Mouse (Mus musculus) splenic B cell, adult 2 months (primary cell): ENCODE data around the gene Ascc1.

ENCODE experiments used
- DNase-seq: peaks from one replicate; pipeline ENCODE4 v3.0.0-alpha.2; 2011; ENCODE audit warnings: low read depth, low spot score
- H3K27me3 ChIP-seq: 2 replicates; pipeline ENCODE4 v1.6.1; 2012; ENCODE audit warnings: mild to moderate bottlenecking, low read length, moderate library complexity, mixed read lengths; ENCODE audit not compliant: control insufficient read depth, poor library complexity, insufficient read depth, severe bottlenecking
- H3K36me3 ChIP-seq: 2 replicates; pipeline ENCODE4 v1.6.1; 2012; ENCODE audit warnings: mild to moderate bottlenecking, low read length, moderate library complexity, mixed read lengths; ENCODE audit not compliant: control insufficient read depth, poor library complexity, insufficient read depth, severe bottlenecking

The Ascc1 gene

DNA sequence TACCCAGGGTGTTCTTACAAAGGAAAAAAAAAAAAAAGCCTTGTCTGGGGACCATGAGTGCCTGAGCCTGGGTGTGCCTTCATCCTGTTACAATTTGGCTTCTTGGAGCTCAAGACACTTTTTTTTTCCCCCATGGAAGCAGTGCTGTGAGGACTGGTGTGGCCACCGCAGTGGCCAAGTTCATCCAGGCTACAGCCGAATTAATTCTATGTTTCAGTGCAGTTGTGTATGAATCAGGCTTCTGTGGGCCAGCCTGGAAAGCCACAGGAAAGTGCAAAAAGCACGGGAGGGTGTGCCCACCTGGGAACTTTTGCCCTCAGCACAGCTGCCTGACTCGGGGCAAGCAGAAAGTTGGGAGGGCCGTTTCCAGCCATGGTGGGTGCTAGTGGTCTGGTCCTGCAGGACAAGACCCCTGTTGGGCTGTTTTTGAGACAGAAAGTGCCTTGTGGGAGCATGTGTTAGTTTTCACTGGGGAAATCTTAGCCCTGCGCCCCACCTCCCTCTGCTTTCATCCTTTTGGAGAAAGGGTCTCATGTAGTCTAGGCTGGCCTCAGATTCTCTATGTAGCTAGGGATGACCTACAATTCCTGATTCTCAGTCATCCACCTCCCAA lies 32.0 kb upstream of the Ascc1 start:
- Histone ChIP-seq H3K36me3 (no peaks in the 10 kb centered on the region; the same call in 1 of the 2 replicates), H3K27me3 (no peaks in the 10 kb centered on the region)
- no peak for DNase-seq

DNA sequence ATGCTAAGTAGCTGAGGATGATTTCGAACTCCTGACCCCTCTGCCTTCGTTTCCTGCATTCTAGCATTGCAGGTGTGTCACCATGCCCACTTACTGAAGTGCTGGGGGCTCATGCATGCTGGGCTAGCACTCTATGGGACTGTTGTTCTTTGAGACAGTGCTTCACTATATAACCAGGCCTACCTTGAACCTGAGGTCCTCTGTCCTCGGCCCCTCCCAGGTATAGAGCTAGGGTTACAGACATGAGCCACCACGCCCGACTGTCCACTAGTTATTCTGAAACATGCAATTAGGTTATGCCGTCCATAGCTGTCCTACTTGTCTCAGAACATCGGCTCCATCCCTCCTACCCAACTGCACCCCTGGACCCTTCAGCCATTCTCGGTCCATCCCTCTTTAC lies 30.8 kb upstream of the Ascc1 start:
- DNase-seq, result no peak

DNA sequence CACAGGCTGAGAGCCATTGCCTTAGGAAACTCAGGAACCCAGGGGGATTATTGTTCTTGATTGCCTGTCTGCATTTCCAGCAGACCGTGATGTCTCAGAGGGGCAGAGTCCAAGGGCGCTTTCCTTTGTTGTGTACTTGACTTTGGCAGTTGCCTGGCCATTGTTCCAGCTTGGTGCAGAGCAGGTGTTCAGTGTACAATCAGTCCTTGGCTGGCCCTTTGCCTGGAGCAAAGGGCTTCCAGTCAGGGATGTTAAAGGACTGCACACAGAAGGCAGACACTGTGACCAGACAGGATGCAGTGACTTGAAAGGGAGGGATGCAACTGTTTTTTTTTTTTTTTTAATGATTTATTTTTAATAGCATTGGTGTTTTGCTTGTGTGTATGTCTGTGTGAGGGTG lies 30.1 kb upstream of the Ascc1 start:
- H3K36me3 ChIP-seq, result no peaks in the 10 kb centered on the region; the same call in 1 of the 2 replicates
- DNase-seq, result no peak

More for the DNA sequence above, 30.8 kb upstream of the Ascc1 start:
- Histone ChIP-seq H3K36me3 (no peaks in the 10 kb centered on the region; the same call in 1 of the 2 replicates), H3K27me3 (no peaks in the 10 kb centered on the region)

GRCm38 (mm10) chr10:59972999-59973398 lies 29.6 kb upstream of the Ascc1 start:
- H3K27me3 ChIP-seq, result no peaks in the 10 kb centered on the region
- H3K36me3 ChIP-seq, result no peaks in the 10 kb centered on the region; the same call in 1 of the 2 replicates
- no peak for DNase-seq

More for the DNA sequence above, 30.1 kb upstream of the Ascc1 start:
- no peaks in the 10 kb centered on the region for H3K27me3 ChIP-seq

- Histone ChIP-seq H3K27me3 (no peaks in the 10 kb centered on the region), H3K36me3 (no peaks in the 10 kb centered on the region; the same call in 1 of the 2 replicates)
- DNase-seq, result no peak
Observed at GRCm38 (mm10) chr10:59973400-59973799, 29.2 kb upstream of the Ascc1 start.

DNA sequence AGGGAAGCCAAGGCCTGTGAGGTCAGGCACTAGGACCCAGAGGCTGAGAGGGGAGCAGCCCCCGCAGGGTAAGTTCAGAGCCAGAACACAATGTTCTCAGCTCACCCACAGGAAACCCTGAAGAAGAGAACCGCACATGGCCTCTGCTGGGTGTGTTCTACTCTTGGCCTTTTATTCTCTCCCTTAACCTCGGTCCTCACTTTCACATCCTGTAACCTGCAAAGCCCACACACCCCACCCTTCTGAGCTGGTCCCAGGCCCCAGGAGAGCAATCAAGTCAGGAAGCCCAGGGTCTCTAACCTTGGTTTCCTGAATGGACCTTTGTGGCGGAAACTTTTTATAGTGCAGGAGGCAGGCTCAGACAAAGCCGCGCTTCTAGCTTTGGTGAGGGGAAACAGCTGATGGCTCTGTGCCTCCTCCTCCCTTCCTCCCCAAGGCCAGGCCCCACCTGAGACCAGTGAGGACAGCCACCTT lies 28.4 kb upstream of the Ascc1 start:
- no peaks in the 10 kb centered on the region for H3K36me3 ChIP-seq
- H3K27me3 ChIP-seq, result no peaks in the 10 kb centered on the region
- peak; percentile 75 for DNase-seq

DNA sequence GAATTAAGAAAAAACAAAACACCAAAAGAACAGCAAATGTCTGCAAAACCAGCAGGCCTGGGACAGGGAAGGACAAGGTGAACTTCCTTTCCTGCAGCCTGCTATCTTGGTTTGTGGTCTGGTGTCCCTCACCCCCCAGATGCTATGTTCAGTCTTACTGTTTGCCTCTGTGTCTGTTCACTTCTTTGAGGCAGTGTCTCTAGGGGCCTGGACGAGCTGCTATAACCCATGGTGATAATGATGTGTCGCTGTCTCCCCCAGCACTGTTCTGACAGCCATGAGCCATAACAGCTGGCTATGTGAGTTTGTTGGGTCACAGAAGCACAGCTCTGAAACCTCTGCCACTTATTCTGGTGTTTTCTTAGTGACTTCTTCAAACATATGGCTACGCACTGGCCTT lies 27.8 kb upstream of the Ascc1 start:
- DNase-seq, result peak; percentile 55
- Histone ChIP-seq H3K36me3 (no peaks in the 10 kb centered on the region), H3K27me3 (no peaks in the 10 kb centered on the region)

GRCm38 (mm10) chr10:59977141-59977540 lies 25.5 kb upstream of the Ascc1 start:
- no peak for DNase-seq
- Histone ChIP-seq H3K27me3 (no peaks in the 10 kb centered on the region), H3K36me3 (no peaks in the 10 kb centered on the region)

GRCm38 (mm10) chr10:59977715-59978343 lies 24.8 kb upstream of the Ascc1 start:
- Histone ChIP-seq H3K36me3 (no peaks in the 10 kb centered on the region), H3K27me3 (no peaks in the 10 kb centered on the region)
- no peak for DNase-seq

GRCm38 (mm10) chr10:59978401-59978800 lies 24.2 kb upstream of the Ascc1 start:
- Histone ChIP-seq H3K27me3 (no peaks in the 10 kb centered on the region), H3K36me3 (no peaks in the 10 kb centered on the region)
- no peak for DNase-seq

DNA sequence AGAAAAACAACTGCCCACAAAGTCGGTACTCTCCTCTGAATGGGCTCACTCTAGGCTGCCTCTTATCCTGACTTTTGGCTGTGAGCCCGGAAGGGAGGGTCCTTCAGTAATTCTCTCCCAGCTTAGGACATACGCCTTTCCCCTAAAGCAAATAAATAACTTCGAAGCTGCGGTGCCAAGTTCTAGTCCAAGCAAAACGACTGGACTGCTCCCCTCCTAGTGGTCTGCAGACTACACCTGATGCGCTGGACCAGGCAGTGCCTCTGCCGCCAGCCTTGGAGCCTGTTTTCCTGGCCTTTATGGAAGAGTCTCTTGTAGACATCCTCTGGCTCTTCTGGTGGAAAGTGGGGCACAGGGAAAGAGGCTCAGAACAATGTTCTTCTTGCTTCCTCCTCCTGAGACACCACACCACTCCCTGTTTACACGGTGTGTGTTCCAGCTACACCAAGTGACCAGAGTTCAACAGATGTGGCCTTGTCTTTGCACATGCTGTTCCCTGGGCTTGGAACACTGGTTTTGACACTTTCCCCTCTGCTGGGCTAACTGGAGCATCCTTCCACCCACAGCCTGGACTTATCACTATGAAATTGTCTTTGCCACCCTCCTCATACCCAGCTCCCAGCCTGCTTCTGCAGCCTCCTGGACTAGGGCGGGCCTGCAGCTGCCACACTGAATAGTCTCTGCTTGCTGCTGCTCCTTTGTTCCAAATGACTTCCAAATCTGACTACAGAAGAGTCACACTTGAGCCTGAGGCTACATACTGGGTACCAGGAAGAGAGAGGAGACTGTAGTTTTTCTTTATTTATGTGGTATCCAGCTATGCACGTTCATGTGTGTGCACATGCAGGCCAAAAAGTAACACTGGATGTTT lies 23.5 kb upstream of the Ascc1 start:
- no peak for DNase-seq
- Histone ChIP-seq H3K36me3 (no peaks in the 10 kb centered on the region), H3K27me3 (no peaks in the 10 kb centered on the region)

DNA sequence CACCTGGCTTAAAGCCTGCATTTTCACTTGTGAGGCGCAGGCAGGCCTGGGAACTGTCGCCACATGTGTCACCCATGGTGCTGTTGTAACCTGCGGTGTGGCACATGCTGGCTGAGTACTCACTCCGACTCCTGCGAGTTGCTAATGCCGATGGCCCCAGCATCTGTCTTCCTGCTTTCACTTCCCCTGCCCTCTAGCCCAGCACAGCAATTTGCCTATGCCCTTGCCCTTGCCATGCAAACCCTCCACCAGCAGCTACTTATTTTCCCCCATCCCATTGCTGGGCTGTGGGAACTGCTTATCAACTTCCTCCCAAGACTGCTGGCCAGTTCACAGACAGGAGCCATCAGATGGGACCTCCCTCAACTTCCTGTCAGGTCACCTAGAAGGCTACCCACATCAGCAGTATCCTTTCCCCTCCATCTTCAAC lies 21.8 kb upstream of the Ascc1 start:
- DNase-seq, result peak; percentile 84
- no peaks in the 10 kb centered on the region for H3K27me3 ChIP-seq
- no peaks in the 10 kb centered on the region for H3K36me3 ChIP-seq

- no peak for DNase-seq
- Histone ChIP-seq H3K36me3 (no peaks in the 10 kb centered on the region), H3K27me3 (no peaks in the 10 kb centered on the region)
Observed at GRCm38 (mm10) chr10:59981336-59981735, 21.3 kb upstream of the Ascc1 start.

GRCm38 (mm10) chr10:59981792-59982191 lies 20.8 kb upstream of the Ascc1 start:
- peaks cover 2% of the 10 kb centered on the region; the same call in 1 of the 2 replicates for H3K36me3 ChIP-seq
- H3K27me3 ChIP-seq, result no peaks in the 10 kb centered on the region
- DNase-seq, result no peak
